Mouse (Mus musculus) gastrocnemius, adult 2 months (tissue): ENCODE results near the gene Naa40. TPM values are rescaled to one million over a fixed set of nuclear protein-coding genes. Genes with fewer than 3 reads are reported as not detected.

Experiments used
- DNase-seq: peaks from one replicate; pipeline ENCODE4 v3.0.0; 2022
- H3K27ac ChIP-seq: fragments of 200-600 bp; 2 replicates; pipeline ENCODE4 v1.8.1; 2022; ENCODE audit warnings: mild to moderate bottlenecking
- H3K4me3 ChIP-seq: fragments of 200-600 bp; 2 replicates; pipeline ENCODE4 v1.8.1; 2022; ENCODE audit warnings: mild to moderate bottlenecking, moderate library complexity
- CTCF ChIP-seq: fragments of 200-600 bp; IDR thresholded peaks from 2 replicates; pipeline ENCODE4 v1.8.1; 2022; ENCODE audit warnings: antibody characterized with exemption, mild to moderate bottlenecking, moderate library complexity
- intact Hi-C: fragments of 180-260 bp; cut with DNase I; formaldehyde crosslinking; loops from one replicate; pipeline ENCODE4 v1.15.1; 2025
- total RNA-seq, 2 experiments: library from RNA; stranded (reverse); gene quantifications; 2 replicates each; pipeline ENCODE4 v1.2.3; 2021

The Naa40 gene
- total RNA-seq, 2 experiments from 2014 or later = 10.0 to 12.7 TPM

GRCm38 (mm10) chr19:7183419-7183818 is 57.6 kb downstream of the Naa40 start:
- DNase-seq = no peak
- Histone ChIP-seq H3K27ac (no peak overlapping the region), H3K4me3 (no peak overlapping the region)
- no peak for TF ChIP-seq CTCF
- intact Hi-C loops = loop anchor here (5.0 kb wide), 1 partner anchor 71 kb away; no protein-coding TSS in a partner anchor

GRCm38 (mm10) chr19:7182273-7182949 is 58.6 kb downstream of the Naa40 start:
- Histone ChIP-seq H3K4me3 (0 out of 2 replicates have a peak overlapping the region, but pooled peaks have one; percentile 2), H3K27ac (no peak overlapping the region)
- DNase-seq = no peak
- intact Hi-C loops = loop anchor here (5.0 kb wide), 1 partner anchor 70 kb away; no protein-coding TSS in a partner anchor
- TF ChIP-seq CTCF = no peak

- intact Hi-C loops = loop anchor here (5.0 kb wide), 1 partner anchor 69 kb away; no protein-coding TSS in a partner anchor
- no peak for DNase-seq
- no peak for TF ChIP-seq CTCF
Observed at GRCm38 (mm10) chr19:7181496-7181895, 59.5 kb downstream of the Naa40 start.

GRCm38 (mm10) chr19:7180756-7181405 is 60.1 kb downstream of the Naa40 start:
- intact Hi-C loops = loop anchor here (5.0 kb wide), 1 partner anchor 69 kb away; no protein-coding TSS in a partner anchor
- DNase-seq = peak; percentile 74
- no peak for TF ChIP-seq CTCF
- H3K27ac ChIP-seq = peak overlapping the region; percentile 57
- H3K4me3 ChIP-seq = no peak overlapping the region

More at GRCm38 (mm10) chr19:7181496-7181895, 59.5 kb downstream of the Naa40 start:
- Histone ChIP-seq H3K4me3 (no peak overlapping the region), H3K27ac (no peak overlapping the region)

- peak; percentile 59 for DNase-seq
- TF ChIP-seq CTCF = no peak
- intact Hi-C loops = no loop called here
Observed at GRCm38 (mm10) chr19:7178841-7179452, 62.0 kb downstream of the Naa40 start.

GRCm38 (mm10) chr19:7177804-7178511 is 63.0 kb downstream of the Naa40 start:
- Histone ChIP-seq H3K4me3 (no peak overlapping the region), H3K27ac (peak overlapping the region; percentile 70; the same call in 1 of the 2 replicates)
- TF ChIP-seq CTCF = no peak
- no peak for DNase-seq
- intact Hi-C loops = no loop called here

More at GRCm38 (mm10) chr19:7178841-7179452, 62.0 kb downstream of the Naa40 start:
- Histone ChIP-seq H3K27ac (peak overlapping the region; percentile 70), H3K4me3 (no peak overlapping the region)

- no peak overlapping the region for H3K27ac ChIP-seq
- TF ChIP-seq CTCF = no peak
- DNase-seq = no peak
- intact Hi-C loops = no loop called here
- H3K4me3 ChIP-seq = no peak overlapping the region
Observed at GRCm38 (mm10) chr19:7176041-7176696, 64.8 kb downstream of the Naa40 start.

Other genes starting within 250 kb of the Naa40 start
- gene Dnajc4, start 248.6 kb downstream of the Naa40 start, total RNA-seq = 10 to 100 TPM; 35.3 to 37.6 TPM
- 10 to 100 TPM; 12.8 to 15.9 TPM for gene Nudt22, start 245.1 kb downstream of the Naa40 start, total RNA-seq
- 10 to 100 TPM; 22.5 to 26.1 TPM for gene Trpt1, start 245.1 kb downstream of the Naa40 start, total RNA-seq
- under 1 TPM; 0.71 to 0.86 TPM for gene Fermt3, start 221.7 kb downstream of the Naa40 start, total RNA-seq
- gene Stip1, start 201.2 kb downstream of the Naa40 start, total RNA-seq = 100 to 1,000 TPM in 1 of 2 experiments, 10 to 100 TPM in 1; 89.9 to 125 TPM
- 100 to 1,000 TPM; 261 to 294 TPM for gene Macrod1, start 184.4 kb downstream of the Naa40 start, total RNA-seq
- under 1 TPM; 0.53 to 0.54 TPM for gene Flrt1, start 135.5 kb downstream of the Naa40 start, total RNA-seq
- gene Otub1, start 34.9 kb downstream of the Naa40 start, total RNA-seq = 10 to 100 TPM; 45.0 to 50.3 TPM
- gene Cox8a, start 23.6 kb downstream of the Naa40 start, total RNA-seq = 100 to 1,000 TPM in 1 of 2 experiments, 10 to 100 TPM in 1; 72.4 to 113 TPM
- 1 to 10 TPM; 1.6 to 2.0 TPM for gene Rcor2, start 26.1 kb upstream of the Naa40 start, total RNA-seq
- 10 to 100 TPM; 36.9 to 37.1 TPM for gene Mark2, start 100.7 kb upstream of the Naa40 start, total RNA-seq
- 1 to 10 TPM; 8.0 to 10.0 TPM for gene Spindoc, start 141.8 kb upstream of the Naa40 start, total RNA-seq
- 1 to 10 TPM; 5.3 to 5.9 TPM for gene 2700081O15Rik, start 176.4 kb upstream of the Naa40 start, total RNA-seq
- gene Rtn3, start 242.1 kb upstream of the Naa40 start, total RNA-seq = 10 to 100 TPM; 30.6 to 37.7 TPM